Mouse (Mus musculus) forebrain, embryonic 13.5 days (tissue): ENCODE data around the gene F11r. TPM values are rescaled to one million over a fixed set of nuclear protein-coding genes. Genes with fewer than 3 reads are reported as not detected.

Experiments
- ATAC-seq: fragments of 200-750 bp; cut with Nextera tagmentation; 2 replicates; pipeline ENCODE4 v1.8.0; 2017
- H3K27ac ChIP-seq: fragments of 300-500 bp; sonication (generic); 2 replicates; pipeline ENCODE4 v1.5.1; 2015; ENCODE audit warnings: inconsistent platforms, mild to moderate bottlenecking, moderate library complexity
- H3K27me3 ChIP-seq: fragments of 300-500 bp; sonication (generic); 2 replicates; pipeline ENCODE4 v1.6.1; 2015; ENCODE audit warnings: mild to moderate bottlenecking, inconsistent platforms
- H3K36me3 ChIP-seq: fragments of 300-500 bp; sonication (generic); 2 replicates; pipeline ENCODE4 v1.6.1; 2015; ENCODE audit warnings: mild to moderate bottlenecking, inconsistent platforms; ENCODE audit not compliant: poor library complexity, severe bottlenecking
- H3K4me1 ChIP-seq: fragments of 300-500 bp; sonication (generic); 2 replicates; pipeline ENCODE4 v1.6.1; 2015; ENCODE audit warnings: inconsistent platforms
- H3K4me2 ChIP-seq: fragments of 300-500 bp; sonication (generic); 2 replicates; pipeline ENCODE4 v1.6.1; 2015; ENCODE audit warnings: inconsistent platforms, mild to moderate bottlenecking, moderate library complexity
- H3K4me3 ChIP-seq: fragments of 300-500 bp; sonication (generic); 2 replicates; pipeline ENCODE4 v1.5.1; 2015; ENCODE audit warnings: mild to moderate bottlenecking, inconsistent platforms
- H3K9ac ChIP-seq: fragments of 300-500 bp; sonication (generic); 2 replicates; pipeline ENCODE4 v1.6.1; 2015; ENCODE audit warnings: mild to moderate bottlenecking, inconsistent platforms
- H3K9me3 ChIP-seq: fragments of 300-500 bp; sonication (generic); replicated peaks from 2 replicates; pipeline ENCODE4 v1.6.1; 2016; ENCODE audit warnings: inconsistent platforms
- WGBS: fragments of 180-500 bp; shearing (Covaris S2); methylation state at CpG from one replicate; pipeline ENCODE4 v1.1.7; 2015; 5-methylcytosine and 5-hydroxymethylcytosine counted together
- polyA plus RNA-seq: library from polyadenylated mRNA; unstranded; fragments of >200 nt; fragmentation: Nextera tagmentation; extraction: Ambion mirVana; gene quantifications from 2 replicates; pipeline ENCODE4 v1.2.1, GENCODE M21; 2015

The F11r gene
- polyA plus RNA-seq: 8.4 and 9.7 TPM in 2 replicates

DNA sequence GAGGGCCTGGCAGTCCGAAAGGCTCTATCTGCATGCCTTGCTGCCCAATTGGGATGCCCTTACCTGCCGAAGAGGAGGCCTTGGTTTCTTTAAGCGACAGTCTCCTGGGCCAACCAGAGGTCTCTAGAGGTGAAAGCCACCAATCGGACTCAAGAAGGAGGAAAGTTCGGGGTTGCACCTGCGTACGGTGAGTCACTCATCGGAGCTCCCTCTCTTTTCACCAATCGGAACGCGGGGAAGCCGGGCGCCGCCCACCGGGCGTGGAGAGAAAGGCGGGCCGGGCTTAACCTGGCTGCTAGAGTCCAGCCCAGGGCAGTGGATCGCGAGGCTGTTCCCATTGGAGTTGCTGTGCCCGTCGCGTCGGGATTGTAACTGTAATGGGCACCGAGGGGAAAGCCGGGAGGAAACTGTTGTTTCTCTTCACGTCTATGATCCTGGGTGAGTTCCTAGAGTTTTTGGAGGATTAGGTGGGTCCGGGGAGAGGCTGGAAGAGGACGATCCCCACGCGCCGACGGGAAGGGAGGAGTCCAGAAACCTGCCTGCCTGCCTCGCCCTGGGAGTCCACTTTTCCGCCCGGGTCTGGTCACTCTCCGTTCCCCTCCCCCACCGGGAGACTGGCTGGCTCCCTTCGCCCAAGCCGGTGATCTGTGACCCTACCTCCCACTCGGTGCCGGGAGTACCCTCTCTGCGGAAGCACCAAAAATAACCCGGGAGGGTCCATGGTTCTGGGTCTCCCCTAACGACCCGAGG is at the start of gene F11r:
Gene F11r (plus strand): TSS at position 272 of the 750 bp plus-strand sequence.
- 1% methylated on average over 46 of the region's 46 CpGs for WGBS
- Histone ChIP-seq H3K27me3 (peaks cover 48% of the 10 kb centered on the region), H3K9ac (peak within 1 kb of the TSS; percentile 50), H3K27ac (no peak within 1 kb of the TSS), H3K4me3 (peak within 1 kb of the TSS; percentile 38), H3K4me2 (peak within 1 kb of the TSS; percentile 59), H3K9me3 (no peaks in the 10 kb centered on the region), H3K4me1 (peaks cover 10% of the 10 kb centered on the region), H3K36me3 (no peaks in the 10 kb centered on the region)
- peak; percentile 62 for ATAC-seq

DNA sequence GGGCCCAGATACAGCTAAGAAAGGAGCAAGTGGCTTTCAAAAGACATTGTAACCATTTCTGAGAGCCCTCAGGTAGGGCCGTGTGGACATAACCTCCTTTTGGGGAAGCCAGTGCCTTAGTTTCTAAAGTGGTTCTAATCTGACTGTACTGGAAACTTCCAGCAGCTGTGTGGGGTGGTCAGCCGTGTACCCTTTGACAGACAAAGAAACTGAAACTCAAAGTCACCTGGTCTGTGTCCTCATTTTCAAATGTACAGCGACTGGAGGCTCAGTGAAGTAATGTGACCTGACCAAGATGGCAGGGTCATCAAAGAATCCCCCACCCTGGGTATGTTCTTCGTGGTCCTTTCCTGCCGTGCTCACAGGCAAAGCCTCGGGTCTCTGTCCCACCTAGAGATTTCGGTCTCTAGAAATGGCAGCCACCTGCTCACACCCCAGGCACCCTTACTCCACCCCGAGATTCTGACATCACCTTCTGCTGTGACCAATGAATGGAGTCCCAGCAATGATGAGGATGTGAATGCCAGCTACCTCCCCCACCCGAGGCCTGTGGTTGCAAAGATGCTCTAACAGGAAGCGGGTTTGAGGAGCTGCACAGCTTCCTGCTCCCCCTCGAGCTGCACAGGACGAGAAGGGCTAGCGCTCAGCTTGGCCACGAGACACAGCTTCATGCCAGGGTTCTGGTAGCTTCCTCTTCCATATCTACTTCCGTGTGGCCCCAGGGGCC is 48.8 kb upstream of the F11r start, which contains the start of gene Arhgap30:
Gene Arhgap30 (plus strand): TSS at position 579 of the 727 bp plus-strand sequence.
- Histone ChIP-seq H3K27me3 (no peaks in the 10 kb centered on the region), H3K36me3 (no peaks in the 10 kb centered on the region), H3K27ac (no peak within 1 kb of the TSS), H3K9me3 (no peaks in the 10 kb centered on the region), H3K4me1 (no peaks in the 10 kb centered on the region), H3K9ac (no peak within 1 kb of the TSS), H3K4me2 (no peak within 1 kb of the TSS), H3K4me3 (no peak within 1 kb of the TSS)
- ATAC-seq: no peak
- WGBS: 83% methylated on average over 15 of the region's 15 CpGs

DNA sequence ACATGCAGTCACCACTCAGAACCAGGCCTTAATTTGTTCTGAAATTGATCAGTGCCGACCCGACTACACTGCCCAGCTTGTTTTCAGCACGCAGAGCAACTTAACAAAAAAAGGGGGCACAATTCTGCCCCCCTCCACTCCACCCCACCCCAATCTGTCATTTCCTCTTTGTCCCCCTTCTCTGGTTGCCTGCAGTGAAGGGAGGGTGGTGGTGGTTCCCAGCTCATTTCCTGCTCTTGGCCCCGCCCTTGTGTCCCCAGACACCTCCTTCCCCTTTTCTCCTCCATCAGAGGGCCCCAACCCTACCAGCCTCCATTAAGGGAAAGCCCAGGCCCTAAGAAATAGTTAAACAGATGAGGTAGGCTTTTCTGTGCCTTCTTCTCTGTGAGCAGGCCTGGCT is 47.2 kb upstream of the F11r start:
- ATAC-seq: no peak
- H3K4me3 ChIP-seq: no peak overlapping the region
- H3K9ac ChIP-seq: no peak overlapping the region
- H3K27me3 ChIP-seq: no peaks in the 10 kb centered on the region
- no peaks in the 10 kb centered on the region for H3K36me3 ChIP-seq
- H3K27ac ChIP-seq: no peak overlapping the region
- H3K9me3 ChIP-seq: no peaks in the 10 kb centered on the region
- H3K4me1 ChIP-seq: no peaks in the 10 kb centered on the region
- no peak overlapping the region for H3K4me2 ChIP-seq
- WGBS: 82% methylated on average over 4 of the region's 4 CpGs

DNA sequence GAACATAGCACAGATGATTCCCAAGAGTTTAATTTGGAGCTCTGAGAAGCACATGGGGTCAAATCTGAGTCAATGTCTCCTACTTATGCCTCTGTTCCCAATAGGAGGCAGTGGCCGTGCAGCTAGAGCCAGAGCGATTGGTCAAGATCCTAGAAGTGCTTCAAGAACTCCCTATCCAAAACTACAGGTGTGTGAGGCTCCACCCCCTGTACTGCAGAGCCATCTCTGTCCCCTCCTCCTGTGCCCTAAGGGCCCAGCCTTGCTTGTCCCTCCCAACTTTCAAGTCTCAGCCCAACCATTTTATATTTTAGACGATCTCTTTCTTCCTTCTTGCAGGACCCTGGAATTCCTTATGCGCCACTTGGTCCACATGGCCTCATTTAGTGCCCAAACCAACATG is 35.5 kb upstream of the F11r start:
- no peak overlapping the region for H3K27ac ChIP-seq
- no peaks in the 10 kb centered on the region for H3K4me1 ChIP-seq
- 79% methylated on average over 4 of the region's 4 CpGs for WGBS
- no peak overlapping the region for H3K9ac ChIP-seq
- H3K4me3 ChIP-seq: no peak overlapping the region
- ATAC-seq: no peak
- no peak overlapping the region for H3K4me2 ChIP-seq
- no peaks in the 10 kb centered on the region for H3K9me3 ChIP-seq
- peaks cover 10% of the 10 kb centered on the region; the same call in 1 of the 2 replicates for H3K27me3 ChIP-seq
- H3K36me3 ChIP-seq: no peaks in the 10 kb centered on the region

DNA sequence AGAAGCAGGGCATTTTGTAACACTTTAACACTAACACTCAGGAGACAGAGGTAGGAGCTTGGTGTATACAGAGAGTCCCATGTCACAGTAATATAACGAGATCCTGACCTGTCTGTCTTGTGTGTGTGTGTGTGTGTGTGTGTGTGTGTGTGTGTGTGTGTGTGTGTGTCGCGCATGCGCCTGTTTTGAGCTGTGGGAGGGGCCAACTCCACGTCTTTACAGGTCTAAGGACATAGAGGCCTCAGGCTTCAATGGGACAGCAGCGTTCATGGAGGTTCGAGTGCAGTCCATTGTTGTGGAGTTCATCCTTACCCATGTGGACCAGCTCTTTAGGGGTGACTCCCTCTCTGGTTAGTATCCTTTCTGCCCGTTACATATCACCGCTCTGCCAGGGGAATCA is 34.3 kb upstream of the F11r start:
- Histone ChIP-seq H3K9me3 (no peaks in the 10 kb centered on the region), H3K4me3 (no peak overlapping the region), H3K27ac (no peak overlapping the region), H3K27me3 (peaks cover 16% of the 10 kb centered on the region; the same call in 1 of the 2 replicates), H3K4me2 (no peak overlapping the region), H3K36me3 (no peaks in the 10 kb centered on the region), H3K9ac (no peak overlapping the region), H3K4me1 (no peaks in the 10 kb centered on the region)
- no peak for ATAC-seq
- WGBS: 89% methylated on average over 9 of the region's 9 CpGs

DNA sequence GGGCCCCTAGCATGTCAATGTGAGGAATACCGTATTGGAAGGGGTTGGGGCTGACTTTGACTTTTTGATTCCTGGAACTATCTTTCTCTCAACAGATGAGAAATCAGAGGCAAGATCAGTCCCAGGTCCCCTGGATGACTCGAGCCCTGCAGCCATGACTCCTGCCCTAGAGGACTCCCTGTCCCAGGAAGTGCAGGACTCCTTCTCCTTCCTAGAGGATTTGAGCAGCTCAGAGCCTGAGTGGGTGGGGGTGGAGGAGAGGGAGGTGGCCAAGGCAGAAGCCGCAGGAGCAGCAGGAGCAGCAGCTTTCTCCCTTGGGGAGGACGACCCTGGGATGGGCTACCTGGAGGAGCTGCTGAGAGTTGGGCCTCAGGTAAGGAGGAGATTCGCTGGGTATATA is 30.1 kb upstream of the F11r start:
- H3K9ac ChIP-seq: no peak overlapping the region
- no peaks in the 10 kb centered on the region for H3K9me3 ChIP-seq
- H3K27me3 ChIP-seq: peaks cover 26% of the 10 kb centered on the region
- H3K36me3 ChIP-seq: no peaks in the 10 kb centered on the region
- H3K4me2 ChIP-seq: no peak overlapping the region
- 86% methylated on average over 5 of the region's 5 CpGs for WGBS
- no peak overlapping the region for H3K27ac ChIP-seq
- H3K4me1 ChIP-seq: no peaks in the 10 kb centered on the region
- no peak overlapping the region for H3K4me3 ChIP-seq
- no peak for ATAC-seq

DNA sequence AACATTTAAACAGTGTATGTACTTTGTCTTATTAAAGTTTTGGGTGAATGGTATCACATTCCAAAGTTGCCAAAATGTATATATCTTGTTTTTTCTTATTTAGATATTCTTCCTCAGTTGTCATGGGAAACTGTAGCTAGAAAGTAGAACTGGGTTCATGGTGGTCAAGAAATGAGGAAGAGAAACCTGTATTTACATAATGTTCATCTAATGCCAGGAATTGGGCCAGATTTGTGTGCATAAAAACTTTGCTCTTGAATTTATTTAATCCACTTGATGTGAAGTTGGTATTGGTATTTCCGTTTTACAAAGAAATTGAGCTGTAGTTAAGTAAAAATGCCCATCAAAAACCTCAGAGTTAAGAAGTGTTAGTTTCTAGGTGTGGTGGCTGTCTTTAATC is 27.1 kb upstream of the F11r start:
- 79% methylated on average over 1 of the region's 1 CpGs for WGBS
- no peak for ATAC-seq
- H3K9me3 ChIP-seq: no peaks in the 10 kb centered on the region
- H3K9ac ChIP-seq: no peak overlapping the region
- H3K4me1 ChIP-seq: peaks cover 21% of the 10 kb centered on the region
- no peak overlapping the region for H3K27ac ChIP-seq
- H3K36me3 ChIP-seq: peaks cover 8% of the 10 kb centered on the region
- H3K4me2 ChIP-seq: no peak overlapping the region
- H3K4me3 ChIP-seq: 0 out of 2 replicates have a peak overlapping the region, but pooled peaks have one; percentile 92
- peaks cover 26% of the 10 kb centered on the region for H3K27me3 ChIP-seq

DNA sequence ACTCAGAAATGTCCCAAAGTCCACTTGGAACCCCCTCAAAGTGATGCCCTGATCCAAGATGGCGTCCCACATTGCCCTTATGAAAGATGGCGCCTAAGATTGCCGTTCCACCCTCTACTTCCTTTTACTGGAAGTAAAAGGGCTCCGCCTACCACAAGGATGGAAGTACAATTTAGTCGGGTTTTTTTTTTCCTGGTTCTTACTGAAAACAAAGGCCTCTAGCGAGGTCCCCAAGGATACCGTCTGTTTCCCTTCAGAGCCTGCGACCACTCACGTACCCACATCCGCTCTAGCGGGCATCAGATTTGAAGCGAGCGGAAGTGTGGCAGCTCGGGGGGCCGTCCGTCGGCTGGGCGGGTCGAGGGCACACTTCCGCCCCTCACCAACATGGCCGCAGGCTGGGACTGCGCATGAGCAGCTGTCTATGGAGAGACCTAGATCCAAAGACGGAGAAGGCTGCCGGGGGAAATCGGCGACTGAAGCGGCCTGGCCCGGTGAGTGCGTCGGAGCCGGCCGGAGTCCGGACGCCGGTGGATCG is 26.3 kb upstream of the F11r start, which contains the start of gene Usf1:
Gene Usf1 (plus strand): TSS at position 367 of the 538 bp plus-strand sequence.
- Histone ChIP-seq H3K4me2 (peak within 1 kb of the TSS; percentile 60), H3K36me3 (peaks cover 15% of the 10 kb centered on the region), H3K9ac (peak within 1 kb of the TSS; percentile 98), H3K4me3 (peak within 1 kb of the TSS; percentile 92), H3K27ac (peak within 1 kb of the TSS; percentile 92), H3K9me3 (no peaks in the 10 kb centered on the region), H3K4me1 (peaks cover 21% of the 10 kb centered on the region), H3K27me3 (peaks cover 23% of the 10 kb centered on the region)
- under 1% methylated on average over 36 of the region's 36 CpGs for WGBS
- peak; percentile 97 for ATAC-seq

DNA sequence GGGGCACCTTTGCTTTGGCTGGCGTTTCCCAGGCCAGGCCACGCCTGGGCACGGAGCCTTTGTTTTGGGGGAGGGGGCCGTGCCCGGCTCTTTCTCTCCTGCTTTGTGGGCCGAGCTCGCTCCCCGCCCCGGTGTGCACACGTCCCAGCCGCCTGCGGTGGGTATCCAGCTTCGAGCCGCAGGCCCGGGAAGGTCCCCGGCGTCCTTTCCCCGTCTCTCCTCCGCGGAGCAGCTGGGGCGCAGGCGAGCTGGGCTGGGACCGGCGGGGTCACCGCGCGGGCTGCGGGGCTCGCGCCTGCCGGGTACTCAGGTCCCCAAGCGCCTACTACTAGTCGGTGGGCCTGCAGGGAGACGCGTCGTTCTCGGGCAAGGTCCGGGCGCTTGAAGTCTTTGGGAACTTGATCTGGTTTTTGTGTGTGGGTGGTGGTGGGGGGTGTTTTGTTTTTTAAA is 25.8 kb upstream of the F11r start:
- Histone ChIP-seq H3K27ac (peak overlapping the region; percentile 92), H3K4me2 (peak overlapping the region; percentile 60), H3K36me3 (peaks cover 20% of the 10 kb centered on the region), H3K4me3 (peak overlapping the region; percentile 92), H3K27me3 (peaks cover 20% of the 10 kb centered on the region), H3K4me1 (peaks cover 21% of the 10 kb centered on the region), H3K9me3 (no peaks in the 10 kb centered on the region), H3K9ac (peak overlapping the region; percentile 98)
- peak; percentile 82 for ATAC-seq
- WGBS: under 1% methylated on average over 27 of the region's 39 CpGs

DNA sequence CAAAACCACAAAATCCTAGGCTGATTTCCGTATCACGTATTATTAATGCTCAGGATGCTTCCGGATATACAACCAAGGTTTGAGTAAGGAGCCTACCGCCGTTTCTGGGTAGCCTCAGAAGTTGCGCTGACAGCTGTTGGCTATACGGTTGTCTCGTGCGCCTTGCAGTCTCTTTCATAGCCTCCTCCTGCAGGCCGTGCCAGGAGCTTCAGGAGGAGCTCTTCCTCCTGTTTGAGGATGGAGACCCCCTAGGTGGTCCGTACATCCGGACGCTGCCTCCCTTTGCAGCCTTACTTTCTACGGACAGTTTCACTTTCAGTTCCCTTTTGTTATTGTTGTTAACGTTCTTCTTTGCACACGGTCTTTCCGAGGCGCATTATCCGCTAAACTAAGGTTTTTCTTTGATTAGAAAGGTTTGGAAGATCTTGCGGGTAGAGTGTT is 25.3 kb upstream of the F11r start:
- H3K27ac ChIP-seq: peak overlapping the region; percentile 92
- peaks cover 25% of the 10 kb centered on the region for H3K36me3 ChIP-seq
- no peaks in the 10 kb centered on the region for H3K9me3 ChIP-seq
- ATAC-seq: peak; percentile 39
- H3K27me3 ChIP-seq: peaks cover 20% of the 10 kb centered on the region
- H3K4me2 ChIP-seq: peak overlapping the region; percentile 60
- H3K9ac ChIP-seq: peak overlapping the region; percentile 98
- peak overlapping the region; percentile 92 for H3K4me3 ChIP-seq
- H3K4me1 ChIP-seq: peaks cover 21% of the 10 kb centered on the region
- WGBS: 2% methylated on average over 20 of the region's 20 CpGs

DNA sequence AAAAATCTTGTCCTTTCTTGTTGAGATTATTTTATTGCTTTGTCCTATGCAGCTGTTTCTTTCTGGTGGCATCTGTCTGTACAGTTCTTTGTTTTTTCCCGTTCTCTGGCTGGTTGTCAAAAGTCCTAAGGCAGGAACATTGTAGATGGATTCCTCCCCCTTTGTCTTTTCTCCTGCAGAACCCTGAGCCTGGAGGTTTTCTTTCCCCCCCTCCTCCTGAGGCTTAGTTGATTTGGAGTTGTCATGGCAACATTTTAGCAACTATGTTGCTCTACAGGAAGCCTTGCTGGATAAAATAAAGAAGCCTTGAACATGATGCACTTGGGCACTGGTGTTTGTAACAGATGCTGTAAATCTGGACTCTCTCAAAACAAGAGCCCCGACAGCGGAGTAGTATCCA is 24.9 kb upstream of the F11r start:
- H3K4me1 ChIP-seq: peaks cover 21% of the 10 kb centered on the region
- peak overlapping the region; percentile 92 for H3K4me3 ChIP-seq
- peak overlapping the region; percentile 60 for H3K4me2 ChIP-seq
- peak overlapping the region; percentile 98 for H3K9ac ChIP-seq
- H3K9me3 ChIP-seq: no peaks in the 10 kb centered on the region
- peak overlapping the region; percentile 92 for H3K27ac ChIP-seq
- H3K27me3 ChIP-seq: peaks cover 19% of the 10 kb centered on the region
- ATAC-seq: peak; percentile 11; the same call in 1 of the 2 replicates
- WGBS: 17% methylated on average over 3 of the region's 3 CpGs
- H3K36me3 ChIP-seq: peaks cover 30% of the 10 kb centered on the region
